Mouse (Mus musculus): ENCODE results near the gene Tyw5.

Gene Tyw5

GRCm38 (mm10) chr1:57387876-57388275 lies 19.0 kb downstream of the Tyw5 start:
- DNase-seq (ENCODE audit: low spot score in 2 of 2), result peak; percentile 39 to 64

DNA sequence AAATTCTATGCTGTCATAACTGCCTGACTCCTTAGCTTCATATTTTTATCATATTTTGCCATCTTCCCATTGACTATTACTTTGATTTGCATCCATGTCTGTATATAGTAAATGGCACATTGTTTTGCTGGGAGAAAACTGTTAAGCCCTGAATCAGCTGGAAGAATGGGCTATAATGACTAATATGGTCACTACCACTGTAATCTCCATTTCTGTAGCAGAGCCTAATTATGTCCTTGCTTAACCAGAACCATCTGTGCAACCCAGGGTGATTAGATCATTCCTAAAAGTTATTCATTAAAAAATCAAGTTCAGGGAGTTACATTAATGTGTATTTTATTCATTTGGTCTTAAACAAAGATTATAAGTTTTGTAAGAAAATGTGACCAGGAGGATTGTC lies 20.4 kb downstream of the Tyw5 start:
- DNase-seq (ENCODE audit: low spot score in 2 of 2), result no peak

DNA sequence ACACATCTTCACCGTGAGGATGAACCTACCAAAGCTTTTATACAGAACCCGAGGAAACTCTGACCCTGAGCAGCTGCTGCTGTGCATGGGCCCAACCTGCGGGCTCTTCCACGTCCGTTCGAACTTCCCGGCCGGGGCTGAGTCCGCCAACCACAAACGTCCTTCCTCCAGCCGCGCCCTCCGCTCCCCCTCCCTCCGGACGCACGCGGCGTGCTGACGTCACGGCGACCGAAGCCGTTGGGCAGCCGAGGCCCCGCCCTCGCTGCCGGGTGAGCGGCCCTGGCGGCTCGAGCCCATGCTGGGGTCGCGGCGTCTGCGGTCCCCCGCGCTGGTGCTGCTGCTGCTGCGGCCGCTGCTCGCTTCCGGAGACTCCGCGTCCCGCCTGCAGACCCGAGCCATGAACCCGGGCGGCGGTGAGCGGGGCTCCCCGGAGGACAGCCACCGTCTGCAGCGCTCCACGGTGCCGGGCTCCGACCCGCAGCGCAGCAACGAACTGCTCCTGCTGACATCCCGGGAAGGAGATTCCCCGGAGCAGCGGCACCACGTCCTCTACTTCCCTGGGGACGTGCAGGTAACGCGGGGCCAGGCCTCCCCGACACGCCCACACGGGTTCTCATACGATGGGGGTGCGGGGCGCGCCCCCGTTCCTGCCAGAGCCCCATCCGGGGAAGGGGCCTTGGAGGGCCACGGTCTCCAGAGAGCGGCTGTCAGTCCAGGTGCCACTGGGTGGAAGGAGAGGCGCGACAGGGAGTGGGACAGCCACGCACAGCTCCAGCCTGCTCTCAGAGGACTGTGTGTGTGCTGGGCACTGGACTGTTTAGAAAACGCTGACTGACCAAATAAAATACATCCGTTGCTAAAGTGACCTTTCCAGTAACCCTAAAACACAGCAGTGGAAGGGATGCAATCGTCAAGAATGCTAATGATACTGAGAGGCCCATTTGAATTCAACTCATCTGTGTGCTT lies 29.2 kb downstream of the Tyw5 start, which contains the start of gene 1700066M21Rik:
1700066M21Rik (plus strand) TSS at position 245 of the 966 bp plus-strand sequence.
- peak; percentile 90 to 93 for DNase-seq (ENCODE audit: low spot score in 2 of 2)

DNA sequence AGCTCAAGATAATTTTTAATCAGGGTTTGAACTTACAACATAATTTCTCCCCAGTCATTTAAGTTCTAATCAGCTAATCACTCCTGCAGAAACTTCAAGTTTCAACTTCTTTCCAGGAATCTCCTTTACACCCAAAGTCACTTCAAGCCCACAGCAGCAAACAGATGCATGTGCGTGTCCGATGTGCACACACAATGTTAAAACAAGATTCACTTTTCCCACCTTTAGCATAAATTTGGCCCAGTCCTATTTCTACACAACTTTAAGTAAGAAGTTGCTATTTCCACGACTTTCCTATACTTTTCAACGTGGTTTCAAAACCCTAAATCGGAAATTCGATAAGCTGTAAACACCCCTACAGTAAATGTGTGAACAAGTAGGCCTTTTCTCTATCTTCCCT lies 30.1 kb downstream of the Tyw5 start:
- DNase-seq (ENCODE audit: low spot score in 2 of 2), result no peak

DNA sequence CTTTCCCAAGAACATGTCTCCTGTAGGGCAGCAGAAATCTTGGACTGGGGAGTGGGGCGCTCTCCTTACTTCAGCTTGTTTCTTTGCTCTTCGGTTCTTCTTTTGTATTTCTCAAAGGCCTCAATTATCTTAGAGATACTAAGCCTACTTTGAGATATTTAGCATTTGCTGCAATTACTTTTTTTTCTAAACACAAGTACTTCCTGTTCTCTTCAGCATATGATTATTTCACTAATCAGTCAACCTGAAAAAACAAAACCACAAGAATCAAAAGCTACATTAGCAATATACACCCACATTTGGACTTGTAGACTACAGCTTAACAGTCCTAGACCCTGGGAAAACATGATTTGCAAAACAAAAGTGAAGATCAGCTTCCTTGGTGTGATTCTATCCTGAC lies 31.6 kb downstream of the Tyw5 start:
- no peak for DNase-seq (ENCODE audit: low spot score in 2 of 2)

- no peak for DNase-seq (ENCODE audit: low spot score in 2 of 2)
Observed at GRCm38 (mm10) chr1:57370451-57370850, 36.5 kb downstream of the Tyw5 start.

DNA sequence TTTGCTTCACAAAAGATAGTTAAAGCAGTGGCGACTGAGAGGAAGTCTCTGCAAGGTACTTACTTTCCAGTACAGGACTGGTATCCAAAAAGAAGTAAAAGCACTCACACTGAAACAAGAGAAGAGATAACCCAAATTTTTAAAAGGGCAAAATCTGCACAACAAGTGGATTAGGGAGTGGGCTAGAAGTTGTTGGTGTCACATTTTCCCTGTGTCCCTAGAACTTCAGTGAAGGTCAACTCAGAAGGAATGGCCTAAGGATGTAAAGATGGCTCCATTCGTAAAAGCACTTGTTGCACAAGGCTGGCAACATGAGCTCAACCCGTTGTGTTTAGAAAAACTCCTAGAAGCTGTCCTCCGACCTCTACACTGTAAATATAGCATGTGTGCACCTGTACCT lies 37.8 kb downstream of the Tyw5 start:
- no peak for DNase-seq (ENCODE audit: low spot score in 2 of 2)

- no peak for DNase-seq (ENCODE audit: low spot score in 2 of 2)
Observed at GRCm38 (mm10) chr1:57367446-57367845, 39.5 kb downstream of the Tyw5 start.

- no peak for DNase-seq (ENCODE audit: low spot score in 2 of 2)
Observed at GRCm38 (mm10) chr1:57358546-57358945, 48.4 kb downstream of the Tyw5 start.

GRCm38 (mm10) chr1:57351941-57352340 lies 55.0 kb downstream of the Tyw5 start:
- DNase-seq (ENCODE audit: low spot score in 2 of 2), result no peak

DNA sequence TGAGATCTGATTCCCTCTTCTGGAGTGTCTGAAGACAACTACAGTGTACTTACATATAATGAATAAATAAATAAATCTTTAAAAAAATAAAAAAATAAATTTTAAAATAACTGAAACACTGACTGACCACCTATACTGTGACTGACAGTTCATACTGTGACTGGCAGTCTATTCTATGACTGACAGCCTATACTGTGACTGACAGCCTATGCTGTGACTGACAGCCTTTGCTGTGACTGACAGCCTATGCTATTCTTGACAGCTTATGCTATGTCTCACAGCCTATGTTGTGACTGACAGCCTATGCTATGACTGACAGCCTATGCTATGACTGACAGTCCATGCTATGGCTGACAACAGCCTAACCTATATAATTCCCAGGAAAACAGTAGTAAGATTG lies 59.4 kb downstream of the Tyw5 start:
- DNase-seq (ENCODE audit: low spot score in 2 of 2), result no peak

DNA sequence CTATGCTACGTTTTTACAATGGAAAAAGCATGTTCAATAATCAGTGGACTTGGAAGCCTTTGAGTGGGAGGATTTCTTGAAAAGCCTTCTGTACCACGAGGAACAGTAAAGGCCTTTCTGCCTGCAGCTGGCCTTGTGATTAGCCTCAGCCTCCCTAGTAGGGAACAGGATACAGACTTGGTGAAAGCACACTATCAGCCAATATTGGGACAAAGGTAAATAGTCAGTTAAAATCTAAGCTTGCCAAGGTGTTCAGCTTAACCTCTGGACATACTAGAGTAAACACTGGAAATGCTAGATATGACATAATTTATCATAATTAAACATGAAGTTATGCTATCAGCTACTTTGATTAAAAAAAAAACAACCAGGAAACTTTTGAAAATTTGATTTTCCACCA lies 65.7 kb downstream of the Tyw5 start:
- DNase-seq (ENCODE audit: low spot score in 2 of 2), result no peak

DNA sequence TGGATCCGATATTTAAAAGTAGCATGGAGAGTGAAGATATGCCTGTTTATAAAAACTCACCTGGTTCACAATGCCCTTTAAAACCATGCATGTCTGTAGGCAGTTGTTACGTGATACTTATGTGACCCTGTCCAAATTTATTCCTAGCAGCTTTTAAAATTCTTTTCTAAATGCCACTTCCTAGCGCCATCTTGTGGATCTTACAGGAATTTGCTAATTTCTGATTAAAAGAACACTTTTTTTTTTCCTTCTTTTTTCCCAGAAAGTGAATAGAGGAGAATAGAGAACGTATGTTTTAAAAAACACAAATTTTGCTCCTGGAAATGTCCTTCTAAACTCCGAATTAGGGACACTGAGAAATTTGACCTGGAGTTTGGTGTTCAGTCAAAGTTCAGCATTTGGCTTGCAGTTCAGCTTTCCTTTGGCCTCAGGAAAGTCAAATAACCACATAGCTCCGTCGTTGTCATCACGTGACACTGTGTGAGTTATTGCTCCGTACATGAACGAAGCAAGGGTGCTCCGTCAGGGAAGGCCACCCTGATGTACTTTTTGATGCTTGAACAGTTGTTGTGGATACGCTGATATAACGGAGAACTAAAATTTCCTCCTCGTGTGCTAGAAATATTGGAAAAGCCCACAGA lies 67.6 kb downstream of the Tyw5 start:
- DNase-seq (ENCODE audit: low spot score in 2 of 2), result no peak

Data from right cerebral cortex, postnatal 36 days (tissue).